Mouse (Mus musculus): ENCODE measurements around the gene Slc37a1. TPM values are rescaled to one million over a fixed set of nuclear protein-coding genes. Genes with fewer than 3 reads are reported as not detected.
A peak's percentile ranks its signal among the peaks of the same experiment; 100 is the strongest.

Gene Slc37a1
- 14.7 and 16.6 TPM in 2 replicates for polyA plus RNA-seq (2015; fragmentation: Nextera tagmentation; extraction: Ambion mirVana)

- Histone ChIP-seq H3K4me1 (replicated peaks; ENCODE audit: control insufficient read depth, insufficient read depth) (no peaks in the 10 kb centered on the region), H3K36me3 (ENCODE audit: control insufficient read depth, insufficient read depth, low read length) (no peaks in the 10 kb centered on the region), H3K4me2 (replicated peaks; ENCODE audit: low read depth) (no peak within 1 kb of the TSS), H3K27ac (replicated peaks) (no peak within 1 kb of the TSS), H3K9ac (ENCODE audit: low read length) (no peak within 1 kb of the TSS), H3K4me3 (ENCODE audit: low read depth, low read length) (no peak within 1 kb of the TSS), H3K27me3 (ENCODE audit: control insufficient read depth, insufficient read depth, low read length) (no peaks in the 10 kb centered on the region), H3K9me3 (ENCODE audit: control insufficient read depth, low read length) (no peaks in the 10 kb centered on the region)
- DNase-seq (ENCODE audit: low spot score) (no peak), ATAC-seq (ENCODE audit: low FRiP score, low TSS enrichment) (no peak)
- no peak for TF ChIP-seq CTCF (IDR thresholded peaks at IDR 0.05; ENCODE audit: low read depth)
- 100% methylated on average over 1 of the region's 1 CpGs for WGBS
Observed at GRCm38 (mm10) chr17:31286492-31286891, at the start of gene Slc37a1. Gene Slc37a1 (plus strand): TSS chr17:31286792.

GRCm38 (mm10) chr17:31238234-31239020, 48.2 kb upstream of the Slc37a1 start:
- TF ChIP-seq EP300 (optimal IDR thresholded peaks at IDR 0.05) (no peak), CTCF (IDR thresholded peaks at IDR 0.05; ENCODE audit: low read depth) (no peak)
- Histone ChIP-seq H3K9me3 (ENCODE audit: control insufficient read depth, low read length) (no peaks in the 10 kb centered on the region), H3K4me2 (replicated peaks; ENCODE audit: low read depth) (no peak overlapping the region), H3K4me3 (ENCODE audit: low read depth, low read length) (no peak overlapping the region), H3K36me3 (ENCODE audit: control insufficient read depth, insufficient read depth, low read length) (no peaks in the 10 kb centered on the region), H3K27me3 (ENCODE audit: control insufficient read depth, insufficient read depth, low read length) (no peaks in the 10 kb centered on the region), H3K4me1 (replicated peaks; ENCODE audit: control insufficient read depth, insufficient read depth) (no peaks in the 10 kb centered on the region), H3K9ac (ENCODE audit: low read length) (no peak overlapping the region), H3K27ac (replicated peaks) (no peak overlapping the region)
- DNase-seq (ENCODE audit: low spot score) (no peak), ATAC-seq (ENCODE audit: low FRiP score, low TSS enrichment) (no peak)
- WGBS = 75% methylated on average over 7 of the region's 7 CpGs

GRCm38 (mm10) chr17:31241156-31241555, 45.4 kb upstream of the Slc37a1 start:
- H3K27ac ChIP-seq (replicated peaks) = no peak overlapping the region
- H3K9ac ChIP-seq (ENCODE audit: low read length) = no peak overlapping the region
- H3K27me3 ChIP-seq (ENCODE audit: control insufficient read depth, insufficient read depth, low read length) = no peaks in the 10 kb centered on the region
- 63% methylated on average over 8 of the region's 8 CpGs for WGBS
- no peaks in the 10 kb centered on the region for H3K36me3 ChIP-seq (ENCODE audit: control insufficient read depth, insufficient read depth, low read length)
- H3K4me2 ChIP-seq (replicated peaks; ENCODE audit: low read depth) = no peak overlapping the region
- H3K4me1 ChIP-seq (replicated peaks; ENCODE audit: control insufficient read depth, insufficient read depth) = no peaks in the 10 kb centered on the region
- ATAC-seq (ENCODE audit: low FRiP score, low TSS enrichment) = no peak
- H3K9me3 ChIP-seq (ENCODE audit: control insufficient read depth, low read length) = no peaks in the 10 kb centered on the region
- TF ChIP-seq CTCF (IDR thresholded peaks at IDR 0.05; ENCODE audit: low read depth) = no peak
- no peak for TF ChIP-seq EP300 (optimal IDR thresholded peaks at IDR 0.05)
- no peak for DNase-seq (ENCODE audit: low spot score)
- no peak overlapping the region for H3K4me3 ChIP-seq (ENCODE audit: low read depth, low read length)

- DNase-seq (ENCODE audit: low spot score) (no peak), ATAC-seq (ENCODE audit: low FRiP score, low TSS enrichment) (no peak)
- Histone ChIP-seq H3K36me3 (ENCODE audit: control insufficient read depth, insufficient read depth, low read length) (no peaks in the 10 kb centered on the region), H3K4me2 (replicated peaks; ENCODE audit: low read depth) (no peak overlapping the region), H3K9ac (ENCODE audit: low read length) (no peak overlapping the region), H3K27ac (replicated peaks) (no peak overlapping the region), H3K9me3 (ENCODE audit: control insufficient read depth, low read length) (no peaks in the 10 kb centered on the region), H3K4me3 (ENCODE audit: low read depth, low read length) (no peak overlapping the region), H3K27me3 (ENCODE audit: control insufficient read depth, insufficient read depth, low read length) (no peaks in the 10 kb centered on the region), H3K4me1 (replicated peaks; ENCODE audit: control insufficient read depth, insufficient read depth) (no peaks in the 10 kb centered on the region)
- WGBS = 7% methylated on average over 1 of the region's 1 CpGs
- TF ChIP-seq EP300 (optimal IDR thresholded peaks at IDR 0.05) (no peak), CTCF (IDR thresholded peaks at IDR 0.05; ENCODE audit: low read depth) (peak; percentile 55)
Observed at GRCm38 (mm10) chr17:31242764-31243163, 43.8 kb upstream of the Slc37a1 start.

- ATAC-seq (ENCODE audit: low FRiP score, low TSS enrichment) = no peak
Observed at GRCm38 (mm10) chr17:31245321-31245720, 41.3 kb upstream of the Slc37a1 start.

GRCm38 (mm10) chr17:31247144-31247543, 39.4 kb upstream of the Slc37a1 start:
- no peak overlapping the region for H3K4me3 ChIP-seq (ENCODE audit: low read depth, low read length)
- no peak overlapping the region for H3K27ac ChIP-seq (replicated peaks)
- H3K36me3 ChIP-seq (ENCODE audit: control insufficient read depth, insufficient read depth, low read length) = no peaks in the 10 kb centered on the region
- WGBS = 21% methylated on average over 5 of the region's 5 CpGs
- no peak for DNase-seq (ENCODE audit: low spot score)
- no peak for TF ChIP-seq EP300 (optimal IDR thresholded peaks at IDR 0.05)
- no peak for TF ChIP-seq CTCF (IDR thresholded peaks at IDR 0.05; ENCODE audit: low read depth)
- H3K9me3 ChIP-seq (ENCODE audit: control insufficient read depth, low read length) = no peaks in the 10 kb centered on the region
- H3K9ac ChIP-seq (ENCODE audit: low read length) = no peak overlapping the region
- no peaks in the 10 kb centered on the region for H3K4me1 ChIP-seq (replicated peaks; ENCODE audit: control insufficient read depth, insufficient read depth)
- H3K27me3 ChIP-seq (ENCODE audit: control insufficient read depth, insufficient read depth, low read length) = no peaks in the 10 kb centered on the region
- no peak overlapping the region for H3K4me2 ChIP-seq (replicated peaks; ENCODE audit: low read depth)
- ATAC-seq (ENCODE audit: low FRiP score, low TSS enrichment) = peak; percentile 47

More at GRCm38 (mm10) chr17:31245321-31245720, 41.3 kb upstream of the Slc37a1 start:
- Histone ChIP-seq H3K36me3 (ENCODE audit: control insufficient read depth, insufficient read depth, low read length) (no peaks in the 10 kb centered on the region), H3K9ac (ENCODE audit: low read length) (no peak overlapping the region), H3K9me3 (ENCODE audit: control insufficient read depth, low read length) (no peaks in the 10 kb centered on the region), H3K4me1 (replicated peaks; ENCODE audit: control insufficient read depth, insufficient read depth) (no peaks in the 10 kb centered on the region), H3K27ac (replicated peaks) (no peak overlapping the region), H3K4me2 (replicated peaks; ENCODE audit: low read depth) (no peak overlapping the region), H3K4me3 (ENCODE audit: low read depth, low read length) (no peak overlapping the region), H3K27me3 (ENCODE audit: control insufficient read depth, insufficient read depth, low read length) (no peaks in the 10 kb centered on the region)
- 79% methylated on average over 5 of the region's 5 CpGs for WGBS
- no peak for DNase-seq (ENCODE audit: low spot score)
- TF ChIP-seq EP300 (optimal IDR thresholded peaks at IDR 0.05) (no peak), CTCF (IDR thresholded peaks at IDR 0.05; ENCODE audit: low read depth) (no peak)

All from stomach, postnatal 0 days (tissue).